Mouse (Mus musculus): ENCODE measurements around the gene Srebf1.

The Srebf1 gene

GRCm38 (mm10) chr11:60205026-60205425 is 17.4 kb downstream of the Srebf1 start:
- in situ Hi-C loops (cut with MboI) = no loop called here

DNA sequence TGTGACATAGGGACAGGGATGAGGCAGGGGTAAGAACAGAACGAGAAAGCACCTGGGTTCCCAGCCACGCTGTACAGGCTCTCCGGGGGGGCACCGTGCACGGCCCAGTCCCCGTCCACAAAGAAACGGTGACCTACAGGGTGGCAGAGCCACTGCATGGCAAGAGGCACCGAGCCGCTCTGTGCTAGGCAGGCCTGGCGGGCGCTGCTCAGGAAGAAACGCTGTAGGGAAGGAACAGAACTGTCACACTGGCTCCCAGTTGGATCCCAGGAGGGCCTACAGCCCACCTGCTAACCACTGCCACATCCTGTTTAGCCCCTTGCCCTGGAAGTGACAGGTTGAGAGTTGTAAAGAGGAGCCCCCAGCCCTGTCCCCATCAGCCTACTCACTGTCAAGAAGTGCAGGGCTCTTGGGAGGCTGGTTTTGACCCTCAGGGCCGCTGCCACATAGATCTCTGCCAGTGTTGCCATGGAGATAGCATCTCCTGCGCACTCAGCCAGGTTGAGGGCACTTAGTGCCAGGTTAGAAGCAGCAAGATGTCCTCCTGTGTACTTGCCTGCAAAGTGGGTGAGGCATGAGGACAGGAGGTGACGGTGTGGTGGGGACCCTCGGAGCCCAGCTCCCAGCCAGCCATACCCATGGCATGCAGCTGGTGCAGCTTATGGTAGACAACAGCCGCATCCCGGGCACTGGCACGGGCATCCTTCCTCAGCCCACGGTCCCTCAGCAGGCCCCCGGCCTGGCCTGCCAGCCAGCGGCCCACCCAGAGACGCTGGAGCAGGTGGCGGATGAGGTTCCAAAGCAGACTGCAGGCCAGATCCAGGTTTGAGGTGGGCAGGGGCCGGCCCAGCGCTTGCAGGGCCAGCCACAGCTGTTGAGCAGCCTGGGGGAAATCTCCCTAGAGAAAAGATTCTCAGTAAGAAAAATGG is 19.4 kb downstream of the Srebf1 start:
- in situ Hi-C loops (cut with MboI) = no loop called here

GRCm38 (mm10) chr11:60200384-60200783 is 22.0 kb downstream of the Srebf1 start:
- in situ Hi-C loops (cut with MboI) = no loop called here

DNA sequence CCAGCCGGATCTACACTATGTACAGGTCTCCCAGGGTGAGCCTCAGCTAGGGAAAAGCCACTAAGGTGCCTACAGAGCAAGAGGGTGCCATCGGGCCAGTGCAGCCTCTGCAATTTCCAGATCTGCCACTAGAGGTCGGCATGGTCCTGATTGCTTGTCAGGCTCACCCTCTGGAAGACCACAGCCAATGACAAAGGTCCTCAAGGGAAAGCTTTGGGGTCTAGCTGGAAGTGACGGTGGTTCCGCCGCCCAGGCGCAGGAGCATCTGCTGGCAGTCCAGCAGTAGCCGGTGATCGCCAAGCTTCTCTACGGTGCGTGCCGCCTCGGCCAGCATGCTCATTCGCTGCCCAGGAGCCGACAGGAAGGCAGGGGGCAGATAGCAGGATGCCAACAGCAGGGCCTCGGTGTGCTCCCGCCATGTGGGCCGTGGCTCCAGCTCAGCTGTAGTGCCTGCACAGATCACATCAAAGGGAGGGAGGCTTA is 22.6 kb downstream of the Srebf1 start:
- in situ Hi-C loops (cut with MboI) = no loop called here

- in situ Hi-C loops (cut with MboI) = no loop called here
Observed at GRCm38 (mm10) chr11:60198651-60199050, 23.7 kb downstream of the Srebf1 start.

- in situ Hi-C loops (cut with MboI) = no loop called here
Observed at GRCm38 (mm10) chr11:60197998-60198619, 24.3 kb downstream of the Srebf1 start.

DNA sequence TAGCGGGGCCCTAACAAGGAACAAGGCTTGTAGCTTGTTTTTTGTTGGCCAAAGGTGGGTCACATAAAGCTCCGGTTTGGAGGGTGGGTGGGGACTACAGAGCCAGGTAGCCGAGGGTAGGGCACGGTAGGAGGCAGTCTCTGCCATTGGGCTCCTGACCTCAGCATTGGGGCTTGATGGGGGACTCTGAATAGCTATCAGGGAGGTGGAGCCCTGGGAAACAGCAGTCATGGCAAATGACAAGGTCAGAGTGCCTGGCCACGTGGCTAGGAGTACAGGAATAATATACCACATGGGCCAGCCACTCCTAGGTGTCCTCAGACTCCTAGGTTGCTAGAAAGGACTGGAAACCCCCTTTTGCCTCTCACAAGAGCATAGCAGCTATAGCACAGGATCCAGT is 26.0 kb downstream of the Srebf1 start:
- in situ Hi-C loops (cut with MboI) = no loop called here

DNA sequence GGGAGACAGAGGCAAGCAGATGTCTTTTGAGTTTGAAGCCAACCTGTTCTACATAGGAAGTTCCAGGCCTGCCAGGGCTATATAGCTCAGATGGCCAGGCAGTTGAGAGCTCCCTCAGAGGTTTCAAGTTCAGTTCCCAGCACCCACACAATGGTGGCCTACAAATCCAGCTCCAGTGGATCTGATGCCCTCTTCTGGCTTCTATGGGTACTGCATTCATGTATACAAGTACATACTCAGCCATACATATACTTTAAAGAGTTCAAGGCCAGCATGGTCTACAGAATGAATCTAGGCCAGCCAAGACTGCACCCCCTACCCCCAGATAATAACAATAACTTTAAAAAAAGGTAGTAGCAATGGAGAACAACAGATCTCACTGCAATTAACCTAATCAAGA is 27.3 kb downstream of the Srebf1 start:
- in situ Hi-C loops (cut with MboI) = no loop called here

- in situ Hi-C loops (cut with MboI) = no loop called here
Observed at GRCm38 (mm10) chr11:60193556-60193955, 28.8 kb downstream of the Srebf1 start.

- in situ Hi-C loops (cut with MboI) = no loop called here
Observed at GRCm38 (mm10) chr11:60192534-60192933, 29.8 kb downstream of the Srebf1 start.

DNA sequence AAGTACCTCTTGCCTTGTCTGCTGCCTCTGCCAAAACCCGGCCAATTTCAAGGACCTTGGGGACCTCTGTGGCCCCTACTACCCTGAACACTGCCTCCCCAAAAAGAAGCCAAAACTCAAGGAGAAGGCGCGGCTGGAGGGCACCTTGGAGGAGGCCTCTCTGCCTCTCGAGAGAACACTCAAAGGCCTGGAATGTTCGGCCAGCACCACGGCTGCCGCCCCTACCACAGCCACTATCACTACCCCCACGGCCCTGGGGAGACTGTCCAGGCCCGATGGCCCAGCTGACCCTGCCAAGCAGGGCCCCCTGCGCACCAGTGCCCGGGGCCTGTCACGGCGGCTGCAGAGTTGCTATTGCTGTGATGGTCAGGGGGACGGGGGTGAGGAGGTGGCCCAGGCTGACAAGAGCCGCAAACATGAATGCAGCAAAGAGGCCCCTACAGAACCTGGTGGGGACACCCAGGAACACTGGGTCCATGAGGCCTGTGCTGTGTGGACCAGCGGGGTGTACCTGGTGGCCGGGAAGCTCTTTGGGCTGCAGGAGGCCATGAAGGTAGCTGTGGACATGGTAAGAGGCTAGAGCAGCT is 32.2 kb downstream of the Srebf1 start:
- in situ Hi-C loops (cut with MboI) = no loop called here

DNA sequence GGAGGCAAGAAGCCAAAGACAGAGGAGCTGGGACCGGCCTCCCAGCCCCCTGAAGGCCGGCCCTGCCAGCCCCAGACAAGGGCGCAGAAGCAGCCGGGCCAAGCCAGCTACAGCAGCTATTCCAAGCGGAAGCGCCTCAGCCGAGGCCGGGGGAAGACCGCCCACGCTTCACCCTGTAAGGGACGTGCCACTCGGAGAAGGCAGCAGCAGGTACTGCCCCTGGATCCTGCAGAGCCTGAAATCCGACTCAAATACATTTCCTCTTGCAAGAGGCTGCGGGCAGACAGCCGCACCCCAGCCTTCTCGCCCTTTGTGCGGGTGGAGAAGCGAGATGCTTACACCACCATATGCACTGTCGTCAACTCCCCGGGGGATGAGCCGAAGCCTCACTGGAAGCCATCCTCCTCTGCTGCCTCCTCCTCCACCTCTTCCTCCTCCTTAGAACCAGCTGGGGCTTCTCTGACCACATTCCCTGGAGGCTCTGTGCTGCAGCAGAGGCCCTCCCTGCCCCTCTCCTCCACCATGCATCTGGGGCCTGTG is 32.8 kb downstream of the Srebf1 start:
- in situ Hi-C loops (cut with MboI) = loop anchor here (10.0 kb wide), 1 partner anchor 75 kb away; no protein-coding TSS in a partner anchor

DNA sequence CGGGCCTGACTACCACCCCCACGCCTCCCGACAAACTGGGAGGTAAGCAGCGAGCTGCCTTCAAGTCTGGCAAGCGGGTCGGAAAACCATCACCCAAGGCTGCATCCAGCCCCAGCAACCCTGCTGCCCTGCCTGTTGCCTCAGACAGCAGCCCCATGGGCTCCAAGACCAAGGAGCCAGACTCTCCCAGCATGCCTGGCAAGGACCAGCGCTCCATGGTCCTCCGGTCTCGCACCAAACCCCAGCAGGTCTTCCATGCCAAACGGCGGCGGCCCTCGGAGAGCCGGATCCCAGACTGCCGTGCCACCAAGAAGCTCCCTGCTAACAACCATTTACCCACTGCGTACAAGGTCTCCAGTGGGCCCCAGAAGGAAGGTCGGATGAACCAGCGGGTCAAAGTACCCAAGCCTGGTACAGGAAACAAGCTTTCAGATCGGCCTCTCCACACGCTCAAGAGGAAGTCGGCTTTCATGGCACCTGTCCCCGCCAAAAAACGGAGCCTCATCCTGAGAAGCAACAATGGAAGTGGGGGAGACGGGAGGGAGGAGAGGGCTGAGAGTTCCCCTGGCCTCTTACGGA is 34.0 kb downstream of the Srebf1 start:
- in situ Hi-C loops (cut with MboI) = loop anchor here (10.0 kb wide), 1 partner anchor 74 kb away; no protein-coding TSS in a partner anchor

DNA sequence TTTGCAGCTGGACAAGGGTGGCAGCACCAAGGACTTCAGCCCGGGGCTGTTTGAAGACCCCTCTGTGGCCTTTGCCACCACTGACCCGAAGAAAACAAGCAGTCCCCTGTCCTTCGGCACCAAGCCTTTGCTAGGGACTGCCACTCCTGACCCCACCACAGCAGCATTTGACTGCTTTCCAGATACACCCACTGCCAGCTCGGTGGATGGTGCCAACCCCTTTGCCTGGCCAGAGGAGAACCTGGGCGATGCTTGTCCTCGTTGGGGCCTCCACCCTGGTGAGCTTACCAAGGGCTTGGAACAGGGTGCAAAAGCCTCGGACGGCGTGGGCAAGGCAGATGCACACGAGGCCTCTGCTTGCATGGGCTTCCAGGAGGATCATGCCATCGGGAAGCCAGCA is 35.3 kb downstream of the Srebf1 start:
- in situ Hi-C loops (cut with MboI) = loop anchor here (10.0 kb wide), 1 partner anchor 72 kb away; no protein-coding TSS in a partner anchor

GRCm38 (mm10) chr11:60185396-60186231 is 36.8 kb downstream of the Srebf1 start:
- in situ Hi-C loops (cut with MboI) = loop anchor here (10.0 kb wide), 1 partner anchor 71 kb away; no protein-coding TSS in a partner anchor

GRCm38 (mm10) chr11:60184346-60185325 is 37.7 kb downstream of the Srebf1 start:
- in situ Hi-C loops (cut with MboI) = loop anchor here (10.0 kb wide), 1 partner anchor 70 kb away; no protein-coding TSS in a partner anchor

DNA sequence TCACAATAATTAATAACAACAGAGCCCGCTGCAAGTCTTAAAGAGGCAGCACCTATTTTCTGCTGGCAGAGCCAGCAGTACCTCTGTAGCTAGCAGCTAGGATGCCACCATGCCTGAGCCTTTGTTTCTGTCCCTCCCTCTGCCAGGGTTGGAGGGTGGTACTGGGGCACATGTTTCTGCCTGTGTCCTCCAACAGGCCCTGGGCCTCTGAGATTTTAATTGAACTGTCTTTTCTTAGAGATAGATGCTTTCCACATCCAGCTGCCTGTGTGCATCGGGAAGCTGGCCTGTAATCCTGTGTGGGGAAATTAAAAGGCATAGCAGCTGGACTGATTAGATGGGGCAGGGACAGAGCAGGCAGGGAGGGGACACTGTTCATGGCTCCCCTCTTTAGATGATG is 39.6 kb downstream of the Srebf1 start:
- in situ Hi-C loops (cut with MboI) = loop anchor here (10.0 kb wide), 1 partner anchor 68 kb away; no protein-coding TSS in a partner anchor

DNA sequence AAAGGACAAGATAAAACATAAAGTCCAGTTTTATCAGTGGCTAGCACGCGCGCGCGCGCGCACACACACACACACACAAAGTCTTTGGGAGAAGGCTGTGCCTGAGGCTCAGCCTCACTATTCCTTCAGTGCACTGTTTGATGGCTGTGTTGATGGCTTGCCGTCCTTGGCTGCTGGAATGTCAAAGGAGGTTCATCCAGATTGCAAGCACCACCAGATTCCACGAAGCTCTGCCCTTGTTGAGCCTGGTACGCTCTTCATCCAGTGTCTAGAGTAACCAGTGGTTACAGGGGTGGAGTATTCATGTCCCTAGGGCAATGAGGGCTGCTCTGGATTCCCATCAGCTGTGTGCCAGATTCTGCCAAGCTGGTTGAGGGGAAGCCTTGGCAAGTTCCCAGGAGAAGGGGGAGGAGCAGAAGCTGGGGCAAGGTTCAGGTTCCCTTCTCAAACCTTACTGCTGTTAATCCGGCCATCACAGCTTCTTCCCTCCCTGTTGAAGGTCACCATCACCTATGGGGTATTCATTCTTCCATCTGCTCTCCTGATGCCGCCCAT is 40.2 kb downstream of the Srebf1 start:
- in situ Hi-C loops (cut with MboI) = loop anchor here (10.0 kb wide), 1 partner anchor 67 kb away; no protein-coding TSS in a partner anchor

GRCm38 (mm10) chr11:60178506-60178905 is 43.9 kb downstream of the Srebf1 start:
- in situ Hi-C loops (cut with MboI) = no loop called here
